Mouse (Mus musculus): ENCODE results near the gene Gm11213. TPM values are rescaled to one million over a fixed set of nuclear protein-coding genes. Genes with fewer than 3 reads are reported as not detected.

The Gm11213 gene
- polyA plus RNA-seq, 1 experiment from 2014 or later = not detected

DNA sequence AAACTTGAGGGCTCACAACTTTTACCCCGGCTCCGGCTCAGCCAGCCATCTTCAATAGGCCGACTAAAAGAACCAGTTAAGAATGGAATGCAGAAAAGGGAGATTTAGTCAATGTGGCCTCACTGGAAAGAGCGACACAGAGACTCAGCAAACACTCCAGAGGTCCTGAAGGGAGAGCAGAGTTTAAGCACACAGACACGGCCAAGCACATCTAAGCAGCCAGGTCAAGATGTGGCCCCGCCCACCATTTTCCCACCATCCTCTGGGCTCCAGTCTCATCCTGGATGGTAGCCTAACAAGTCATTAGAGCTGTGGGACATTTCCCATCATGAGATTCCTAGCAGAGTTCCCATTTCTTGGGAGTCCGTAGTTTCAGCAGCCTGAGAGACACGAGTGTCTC is 35.7 kb downstream of the Gm11213 start:
- H3K4me1 ChIP-seq (ENCODE audit: control insufficient read depth, insufficient read depth, low read length) = no peaks in the 10 kb centered on the region
- ATAC-seq (ENCODE audit: low read depth) = no peak
- no peak overlapping the region for H3K4me3 ChIP-seq (ENCODE audit: low read depth, low read length)
- H3K9me3 ChIP-seq (ENCODE audit: control insufficient read depth, low read length) = no peaks in the 10 kb centered on the region
- H3K36me3 ChIP-seq (ENCODE audit: control insufficient read depth, insufficient read depth, low read length) = no peaks in the 10 kb centered on the region
- H3K4me2 ChIP-seq (ENCODE audit: low read depth, low read length) = no peak overlapping the region
- H3K9ac ChIP-seq (replicated peaks; ENCODE audit: low read depth, low read length) = no peak overlapping the region
- H3K27ac ChIP-seq (ENCODE audit: low read depth, low read length) = no peak overlapping the region
- 92% methylated on average over 8 of the region's 8 CpGs for WGBS
- H3K27me3 ChIP-seq (ENCODE audit: control insufficient read depth, insufficient read depth, low read length) = no peaks in the 10 kb centered on the region

- H3K9me3 ChIP-seq (ENCODE audit: control insufficient read depth, low read length) = no peaks in the 10 kb centered on the region
- H3K4me3 ChIP-seq (ENCODE audit: low read depth, low read length) = no peak overlapping the region
- no peak overlapping the region for H3K4me2 ChIP-seq (ENCODE audit: low read depth, low read length)
- no peak overlapping the region for H3K9ac ChIP-seq (replicated peaks; ENCODE audit: low read depth, low read length)
- H3K36me3 ChIP-seq (ENCODE audit: control insufficient read depth, insufficient read depth, low read length) = no peaks in the 10 kb centered on the region
- WGBS = 91% methylated on average over 8 of the region's 10 CpGs
- no peak overlapping the region for H3K27ac ChIP-seq (ENCODE audit: low read depth, low read length)
- no peaks in the 10 kb centered on the region for H3K4me1 ChIP-seq (ENCODE audit: control insufficient read depth, insufficient read depth, low read length)
- no peaks in the 10 kb centered on the region for H3K27me3 ChIP-seq (ENCODE audit: control insufficient read depth, insufficient read depth, low read length)
- ATAC-seq (ENCODE audit: low read depth) = no peak
Measured at GRCm38 (mm10) chr4:63567712-63568390, 37.2 kb downstream of the Gm11213 start.

- WGBS = 93% methylated on average over 4 of the region's 4 CpGs
- H3K27ac ChIP-seq (ENCODE audit: low read depth, low read length) = no peak overlapping the region
- H3K27me3 ChIP-seq (ENCODE audit: control insufficient read depth, insufficient read depth, low read length) = no peaks in the 10 kb centered on the region
Measured at GRCm38 (mm10) chr4:63562742-63563141, 42.3 kb downstream of the Gm11213 start.

DNA sequence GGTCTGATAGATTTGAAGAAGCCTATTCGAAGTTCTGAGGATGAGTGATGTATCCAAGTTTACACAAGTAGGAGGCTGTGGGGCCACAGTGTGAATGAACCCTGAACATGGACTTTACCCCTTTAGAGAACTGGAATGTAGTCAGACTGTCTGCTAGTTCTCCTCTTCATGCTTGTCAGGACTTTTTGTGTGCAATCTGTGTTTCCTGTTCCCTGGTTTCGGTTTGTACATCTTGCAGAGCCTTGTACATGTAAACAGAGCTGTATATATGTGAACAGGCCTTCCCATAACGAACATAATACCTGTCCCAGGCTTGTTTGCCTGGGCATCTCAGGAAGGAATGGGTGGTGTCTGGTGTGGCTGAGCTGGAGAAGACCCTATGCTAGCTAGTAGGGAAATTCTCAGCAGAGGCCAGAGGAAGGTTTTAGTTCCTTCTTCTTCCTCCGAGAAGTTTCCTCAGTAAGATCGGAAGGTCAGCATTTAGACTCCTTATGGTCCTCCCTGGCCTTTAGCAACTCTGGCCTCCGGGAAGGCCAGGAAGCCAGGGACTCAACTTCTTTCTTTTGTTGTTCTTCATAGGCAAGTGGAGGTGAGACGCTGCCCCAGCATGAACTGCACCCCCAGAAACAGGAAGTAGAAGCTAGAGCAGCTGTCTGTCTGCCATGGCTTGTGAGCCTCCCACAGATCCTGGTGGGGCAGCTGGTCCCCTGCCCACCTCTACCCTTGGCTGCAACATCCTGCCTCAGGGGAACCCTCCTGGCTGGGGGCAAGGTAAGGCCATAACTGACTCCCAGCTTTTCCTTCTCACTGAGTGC is 43.0 kb downstream of the Gm11213 start:
- no peak overlapping the region for H3K9ac ChIP-seq (replicated peaks; ENCODE audit: low read depth, low read length)
- WGBS = 83% methylated on average over 7 of the region's 7 CpGs
- H3K4me2 ChIP-seq (ENCODE audit: low read depth, low read length) = no peak overlapping the region
- no peaks in the 10 kb centered on the region for H3K27me3 ChIP-seq (ENCODE audit: control insufficient read depth, insufficient read depth, low read length)
- H3K36me3 ChIP-seq (ENCODE audit: control insufficient read depth, insufficient read depth, low read length) = no peaks in the 10 kb centered on the region
- H3K27ac ChIP-seq (ENCODE audit: low read depth, low read length) = no peak overlapping the region
- no peak for ATAC-seq (ENCODE audit: low read depth)
- 0 out of 2 replicates have a peak, but pooled peaks cover 6% of the 10 kb centered on the region for H3K4me1 ChIP-seq (ENCODE audit: control insufficient read depth, insufficient read depth, low read length)
- no peak overlapping the region for H3K4me3 ChIP-seq (ENCODE audit: low read depth, low read length)
- no peaks in the 10 kb centered on the region for H3K9me3 ChIP-seq (ENCODE audit: control insufficient read depth, low read length)

More at GRCm38 (mm10) chr4:63562742-63563141, 42.3 kb downstream of the Gm11213 start:
- Histone ChIP-seq H3K36me3 (ENCODE audit: control insufficient read depth, insufficient read depth, low read length) (no peaks in the 10 kb centered on the region), H3K9me3 (ENCODE audit: control insufficient read depth, low read length) (no peaks in the 10 kb centered on the region), H3K4me3 (ENCODE audit: low read depth, low read length) (no peak overlapping the region), H3K4me1 (ENCODE audit: control insufficient read depth, insufficient read depth, low read length) (0 out of 2 replicates have a peak, but pooled peaks cover 4% of the 10 kb centered on the region), H3K9ac (replicated peaks; ENCODE audit: low read depth, low read length) (no peak overlapping the region), H3K4me2 (ENCODE audit: low read depth, low read length) (no peak overlapping the region)
- ATAC-seq (ENCODE audit: low read depth) = no peak

- H3K4me3 ChIP-seq (ENCODE audit: low read depth, low read length) = no peak overlapping the region
- no peak for ATAC-seq (ENCODE audit: low read depth)
- H3K4me2 ChIP-seq (ENCODE audit: low read depth, low read length) = no peak overlapping the region
- WGBS = 65% methylated on average over 8 of the region's 8 CpGs
- no peak overlapping the region for H3K9ac ChIP-seq (replicated peaks; ENCODE audit: low read depth, low read length)
- 0 out of 2 replicates have a peak, but pooled peaks cover 6% of the 10 kb centered on the region for H3K4me1 ChIP-seq (ENCODE audit: control insufficient read depth, insufficient read depth, low read length)
- H3K9me3 ChIP-seq (ENCODE audit: control insufficient read depth, low read length) = no peaks in the 10 kb centered on the region
- H3K27ac ChIP-seq (ENCODE audit: low read depth, low read length) = no peak overlapping the region
- H3K27me3 ChIP-seq (ENCODE audit: control insufficient read depth, insufficient read depth, low read length) = no peaks in the 10 kb centered on the region
- no peaks in the 10 kb centered on the region for H3K36me3 ChIP-seq (ENCODE audit: control insufficient read depth, insufficient read depth, low read length)
Measured at GRCm38 (mm10) chr4:63560079-63560478, 45.0 kb downstream of the Gm11213 start.

GRCm38 (mm10) chr4:63559127-63559697 is 45.8 kb downstream of the Gm11213 start:
- peak overlapping the region; percentile 86 for H3K4me2 ChIP-seq (ENCODE audit: low read depth, low read length)
- 29% methylated on average over 9 of the region's 9 CpGs for WGBS
- H3K27ac ChIP-seq (ENCODE audit: low read depth, low read length) = no peak overlapping the region
- peak overlapping the region; percentile 68 for H3K4me3 ChIP-seq (ENCODE audit: low read depth, low read length)
- H3K27me3 ChIP-seq (ENCODE audit: control insufficient read depth, insufficient read depth, low read length) = no peaks in the 10 kb centered on the region
- peak overlapping the region; percentile 73; the same call in 1 of the 2 replicates for H3K9ac ChIP-seq (replicated peaks; ENCODE audit: low read depth, low read length)
- no peaks in the 10 kb centered on the region for H3K9me3 ChIP-seq (ENCODE audit: control insufficient read depth, low read length)
- H3K4me1 ChIP-seq (ENCODE audit: control insufficient read depth, insufficient read depth, low read length) = 0 out of 2 replicates have a peak, but pooled peaks cover 6% of the 10 kb centered on the region
- no peaks in the 10 kb centered on the region; the same call in 1 of the 2 replicates for H3K36me3 ChIP-seq (ENCODE audit: control insufficient read depth, insufficient read depth, low read length)
- peak; percentile 30 for ATAC-seq (ENCODE audit: low read depth)

DNA sequence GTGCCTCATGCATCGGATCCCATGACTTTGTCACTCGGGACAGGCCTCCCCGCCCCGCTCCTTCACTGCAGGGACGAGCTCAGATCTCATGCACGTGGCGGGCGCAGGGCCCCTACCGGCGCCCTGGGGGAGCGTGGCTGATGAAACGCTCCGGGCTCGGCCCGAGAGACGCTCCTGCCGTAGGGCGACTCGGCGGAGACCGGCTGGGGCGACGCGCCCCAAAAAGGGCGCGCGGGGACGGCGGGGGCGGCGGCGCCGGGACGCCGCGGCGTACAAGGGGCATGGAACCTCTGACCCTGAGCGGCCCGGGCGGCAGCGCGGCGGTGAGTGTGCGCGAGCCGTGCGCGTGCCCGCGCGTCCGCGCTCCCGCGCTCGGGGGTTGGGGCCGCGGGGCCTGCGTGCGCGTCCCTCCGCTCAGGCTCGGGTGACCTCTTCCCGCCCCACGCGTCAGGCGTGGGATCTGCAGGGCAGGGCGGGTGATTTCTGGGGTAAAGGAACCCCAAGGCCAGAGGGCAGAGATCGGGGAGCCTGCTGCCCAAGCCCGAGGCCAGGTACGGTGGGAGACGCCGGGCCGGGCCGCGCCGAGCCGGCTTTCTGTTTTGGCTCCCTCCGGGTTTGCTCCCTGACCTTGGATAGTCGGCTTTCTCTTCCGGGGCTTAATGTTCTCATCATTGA is 46.5 kb downstream of the Gm11213 start, which contains the start of gene Tmem268:
Gene Tmem268, plus strand, starts transcription at position 375 of the 675 bp plus-strand sequence.
- Histone ChIP-seq H3K9ac (replicated peaks; ENCODE audit: low read depth, low read length) (peak within 1 kb of the TSS; percentile 73), H3K4me2 (ENCODE audit: low read depth, low read length) (peak within 1 kb of the TSS; percentile 86), H3K27ac (ENCODE audit: low read depth, low read length) (no peak within 1 kb of the TSS), H3K4me1 (ENCODE audit: control insufficient read depth, insufficient read depth, low read length) (0 out of 2 replicates have a peak, but pooled peaks cover 6% of the 10 kb centered on the region), H3K27me3 (ENCODE audit: control insufficient read depth, insufficient read depth, low read length) (no peaks in the 10 kb centered on the region), H3K9me3 (ENCODE audit: control insufficient read depth, low read length) (no peaks in the 10 kb centered on the region), H3K4me3 (ENCODE audit: low read depth, low read length) (peak within 1 kb of the TSS; percentile 68), H3K36me3 (ENCODE audit: control insufficient read depth, insufficient read depth, low read length) (no peaks in the 10 kb centered on the region; the same call in 1 of the 2 replicates)
- ATAC-seq (ENCODE audit: low read depth) = peak; percentile 85
- under 1% methylated on average over 64 of the region's 81 CpGs for WGBS

DNA sequence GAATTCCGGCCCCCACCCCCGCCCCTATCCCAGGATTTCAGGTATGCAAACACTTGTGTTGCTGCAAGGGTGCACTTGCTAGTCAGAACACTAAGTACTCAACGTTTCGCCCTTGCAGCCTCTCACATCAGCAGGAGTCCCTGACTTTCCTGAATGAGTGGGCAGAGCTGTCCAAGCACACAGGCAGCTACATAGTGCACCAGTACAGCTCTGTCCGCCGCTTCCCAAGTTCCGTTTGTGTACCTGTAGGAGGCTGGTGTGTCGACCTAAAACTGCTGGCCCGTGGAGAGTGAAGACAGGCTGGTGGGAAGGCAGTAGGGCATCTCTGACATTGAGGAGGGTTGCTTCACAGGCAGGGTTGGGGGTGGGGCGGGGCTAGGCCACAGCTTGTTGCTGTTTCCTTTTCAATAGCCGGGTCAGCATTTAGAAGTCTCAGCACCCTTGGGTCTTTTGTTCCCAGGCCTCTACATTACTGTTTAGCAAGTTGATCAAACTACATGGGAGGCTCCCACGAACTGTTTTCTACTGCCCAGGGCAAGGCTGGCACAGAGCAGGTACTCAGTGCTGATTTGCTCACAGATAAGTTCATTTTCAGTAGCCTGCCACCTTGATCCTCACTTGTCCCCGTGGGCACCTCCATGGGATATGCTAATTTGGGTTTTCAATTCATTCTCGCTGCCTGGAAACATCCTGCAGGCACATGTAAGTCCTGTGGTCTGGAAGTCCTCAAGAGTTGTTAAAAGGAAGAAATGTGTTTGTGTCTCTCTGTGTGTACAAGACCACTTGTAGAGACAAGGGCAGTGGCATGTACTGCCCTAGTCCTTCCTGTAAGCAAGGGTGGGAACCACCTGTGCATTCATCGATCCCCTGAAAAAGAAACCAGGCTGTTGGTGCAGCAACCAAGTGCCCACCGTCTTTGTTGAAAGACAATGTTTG is 47.7 kb downstream of the Gm11213 start:
- Histone ChIP-seq H3K27ac (ENCODE audit: low read depth, low read length) (no peak overlapping the region), H3K36me3 (ENCODE audit: control insufficient read depth, insufficient read depth, low read length) (peaks cover 7% of the 10 kb centered on the region; the same call in 1 of the 2 replicates), H3K9ac (replicated peaks; ENCODE audit: low read depth, low read length) (no peak overlapping the region), H3K4me3 (ENCODE audit: low read depth, low read length) (no peak overlapping the region), H3K27me3 (ENCODE audit: control insufficient read depth, insufficient read depth, low read length) (no peaks in the 10 kb centered on the region), H3K9me3 (ENCODE audit: control insufficient read depth, low read length) (no peaks in the 10 kb centered on the region), H3K4me2 (ENCODE audit: low read depth, low read length) (peak overlapping the region; percentile 86; the same call in 1 of the 2 replicates), H3K4me1 (ENCODE audit: control insufficient read depth, insufficient read depth, low read length) (0 out of 2 replicates have a peak, but pooled peaks cover 6% of the 10 kb centered on the region)
- ATAC-seq (ENCODE audit: low read depth) = no peak
- WGBS = 25% methylated on average over 16 of the region's 16 CpGs
